Mouse (Mus musculus): ENCODE measurements around the gene Vmn1r1. TPM values are rescaled to one million over a fixed set of nuclear protein-coding genes. Genes with fewer than 3 reads are reported as not detected.
"Not testable (repeated sequence)": the region's sequence is repeated elsewhere in the genome, so short reads cannot be mapped to it uniquely, and the experiment has no call there.

The Vmn1r1 gene
- total and polyA plus RNA-seq, 3 experiments, result not detected

DNA sequence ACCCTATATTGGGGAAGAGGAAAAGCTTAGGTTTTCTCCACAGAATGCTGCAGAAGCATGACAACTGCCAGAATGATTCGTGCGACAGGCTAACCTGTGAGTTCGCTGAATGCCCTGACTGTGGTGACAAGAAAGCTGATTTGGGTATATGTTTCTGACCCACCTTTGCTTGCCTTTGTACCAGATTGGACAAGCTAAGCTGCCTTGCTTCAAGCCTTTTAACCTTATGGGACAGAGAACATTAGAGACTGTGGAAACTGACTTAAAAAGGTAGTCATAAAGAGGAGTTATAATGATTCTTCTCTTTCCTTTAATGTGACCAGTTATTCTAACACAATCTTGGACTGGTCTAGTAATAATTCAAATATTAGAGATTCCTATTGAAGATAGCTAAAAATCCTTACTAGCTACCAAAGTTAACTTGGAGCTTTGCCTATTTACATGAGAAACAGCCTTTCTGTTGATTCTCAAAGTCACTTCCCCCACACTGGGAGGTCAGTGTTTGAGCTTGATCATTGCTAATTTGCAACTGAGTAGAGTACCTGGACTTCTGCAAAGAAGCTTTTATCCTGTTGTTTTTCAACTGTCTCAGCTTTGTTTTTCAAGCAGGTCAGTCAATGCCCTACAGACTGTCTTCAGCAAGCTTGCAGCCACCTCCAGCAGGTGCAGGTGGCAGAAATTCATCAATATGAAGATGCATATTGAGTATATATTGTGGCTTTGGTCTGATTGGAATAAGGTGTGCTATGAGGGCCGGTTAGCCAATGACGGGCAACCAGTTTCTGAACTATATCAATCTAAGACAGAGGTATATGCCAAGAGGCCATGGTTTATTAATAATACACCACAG, 17.4 kb upstream of the Vmn1r1 start:
- Histone ChIP-seq H3K79me2 (replicated peaks; ENCODE audit: control insufficient read depth, extremely low read depth, insufficient read depth, poor library complexity, severe bottlenecking) (no peaks in the 10 kb centered on the region), H3K27me3 (replicated peaks) (no peaks in the 10 kb centered on the region), H3K9me3 (replicated peaks; ENCODE audit: low read length) (no peaks in the 10 kb centered on the region), H3K9ac (ENCODE audit: insufficient read depth, low read depth) (no peak overlapping the region), H3K36me3 (replicated peaks in 1 of 2; ENCODE audit: control insufficient read depth in 1 of 2, insufficient read depth in 1 of 2, low read length in 1 of 2) (no peaks in the 10 kb centered on the region), H3K4me2 (ENCODE audit: insufficient read depth, low read depth, poor library complexity, severe bottlenecking) (no peak overlapping the region), H3K4me3 (replicated peaks in 1 of 3; ENCODE audit: low read depth in 2 of 3, low read length in 2 of 3, poor library complexity in 1 of 3) (no peak overlapping the region), H3K4me1 (ENCODE audit: control insufficient read depth in 1 of 2, insufficient read depth in 2 of 2) (no peaks in the 10 kb centered on the region), H3K27ac (ENCODE audit: insufficient read depth, low read depth) (no peak overlapping the region)
- in situ Hi-C loops (cut with MboI; ENCODE audit: low pct_ligation_motif_present, low pct_unique_long_range_greater_than_20kb, low sequenced_read_pairs) (no loop called here), dilution Hi-C loops (cut with MboI; ENCODE audit: extremely low pct_ligation_motif_present, extremely low pct_unique_long_range_greater_than_20kb, low sequenced_read_pairs) (no loop called here)
- DNase-seq (ENCODE audit: extremely low read depth), result no peak
- no peak for TF ChIP-seq SIN3A (IDR thresholded peaks at IDR 0.05; ENCODE audit: low read length)
- no peak for TF ChIP-seq MYC (IDR thresholded peaks at IDR 0.05; ENCODE audit: low read depth, low read length)
- TF ChIP-seq ETS1 (conservative IDR thresholded peaks at IDR 0.05; ENCODE audit: low read depth, low read length), result no peak
- no peak for TF ChIP-seq MAZ (IDR thresholded peaks at IDR 0.05; ENCODE audit: low read depth, low read length)
- no peak for TF ChIP-seq TCF12 (IDR thresholded peaks at IDR 0.05; ENCODE audit: low read depth, low read length)
- no peak for TF ChIP-seq SMC3 (IDR thresholded peaks at IDR 0.05; ENCODE audit: low read depth, low read length)
- TF ChIP-seq JUN (IDR thresholded peaks at IDR 0.05; ENCODE audit: insufficient read depth, low read depth, low read length), result no peak
- TF ChIP-seq MXI1 (IDR thresholded peaks at IDR 0.05; ENCODE audit: low read depth, low read length), result no peak
- no peak for TF ChIP-seq MEF2A (IDR thresholded peaks at IDR 0.05; ENCODE audit: borderline replicate concordance, low read depth, low read length)

DNA sequence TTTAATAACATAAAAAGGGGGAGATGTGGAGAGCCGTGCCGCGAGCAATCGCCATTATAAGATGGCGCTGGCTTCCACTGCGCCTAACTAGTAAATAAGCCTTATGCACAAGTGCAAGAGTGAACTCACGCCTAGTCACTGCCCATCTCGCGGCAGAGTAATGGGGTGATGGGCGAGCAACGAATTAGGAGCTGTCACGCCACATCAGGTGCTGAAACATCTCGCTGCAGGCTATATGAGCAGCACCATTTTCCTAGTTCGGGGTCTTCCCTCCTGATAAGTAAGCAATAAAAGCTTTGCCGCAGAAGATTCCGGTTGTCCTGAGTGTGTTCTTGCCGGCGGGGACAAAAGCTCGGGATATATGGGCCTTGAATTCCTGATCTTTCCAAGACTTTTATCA, 12.7 kb upstream of the Vmn1r1 start:
- H3K79me2 ChIP-seq (replicated peaks; ENCODE audit: control insufficient read depth, extremely low read depth, insufficient read depth, poor library complexity, severe bottlenecking); H3K27me3 ChIP-seq (replicated peaks); in situ Hi-C loops (cut with MboI; ENCODE audit: low pct_ligation_motif_present, low pct_unique_long_range_greater_than_20kb, low sequenced_read_pairs); H3K4me3 ChIP-seq (replicated peaks in 1 of 3; ENCODE audit: low read depth in 2 of 3, low read length in 2 of 3, poor library complexity in 1 of 3); dilution Hi-C loops (cut with MboI; ENCODE audit: extremely low pct_ligation_motif_present, extremely low pct_unique_long_range_greater_than_20kb, low sequenced_read_pairs); H3K36me3 ChIP-seq (replicated peaks in 1 of 2; ENCODE audit: control insufficient read depth in 1 of 2, insufficient read depth in 1 of 2, low read length in 1 of 2); H3K27ac ChIP-seq (ENCODE audit: insufficient read depth, low read depth); H3K4me1 ChIP-seq (ENCODE audit: control insufficient read depth in 1 of 2, insufficient read depth in 2 of 2); DNase-seq (ENCODE audit: extremely low read depth); H3K9ac ChIP-seq (ENCODE audit: insufficient read depth, low read depth); H3K4me2 ChIP-seq (ENCODE audit: insufficient read depth, low read depth, poor library complexity, severe bottlenecking); H3K9me3 ChIP-seq (replicated peaks; ENCODE audit: low read length): not testable (repeated sequence)

DNA sequence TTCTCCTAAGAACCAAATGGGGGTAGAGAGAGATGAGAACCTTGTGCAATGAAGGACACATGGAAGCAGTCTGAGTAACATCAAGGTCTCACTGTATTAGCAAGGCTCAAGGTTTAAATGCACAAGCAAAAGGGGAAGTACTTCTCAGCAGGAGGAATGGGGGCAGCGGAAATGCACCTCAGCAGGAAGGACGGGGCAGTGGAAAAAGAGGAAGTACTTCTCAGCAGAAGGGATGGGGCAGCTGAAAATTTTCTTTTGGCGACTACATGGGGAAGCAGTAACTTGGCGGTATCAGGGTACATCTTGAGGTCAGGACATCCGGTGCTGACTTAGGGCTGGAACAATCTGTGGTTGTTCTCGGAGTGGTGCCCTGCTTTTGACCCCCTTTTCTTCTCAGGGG, 5.9 kb upstream of the Vmn1r1 start:
- not testable (repeated sequence) for H3K4me3 ChIP-seq (replicated peaks in 1 of 3; ENCODE audit: low read depth in 2 of 3, low read length in 2 of 3, poor library complexity in 1 of 3)

More for the DNA sequence above, 5.9 kb upstream of the Vmn1r1 start:
- dilution Hi-C loops (cut with MboI; ENCODE audit: extremely low pct_ligation_motif_present, extremely low pct_unique_long_range_greater_than_20kb, low sequenced_read_pairs); H3K4me1 ChIP-seq (ENCODE audit: control insufficient read depth in 1 of 2, insufficient read depth in 2 of 2); H3K79me2 ChIP-seq (replicated peaks; ENCODE audit: control insufficient read depth, extremely low read depth, insufficient read depth, poor library complexity, severe bottlenecking); DNase-seq (ENCODE audit: extremely low read depth); in situ Hi-C loops (cut with MboI; ENCODE audit: low pct_ligation_motif_present, low pct_unique_long_range_greater_than_20kb, low sequenced_read_pairs); H3K27me3 ChIP-seq (replicated peaks); H3K36me3 ChIP-seq (replicated peaks in 1 of 2; ENCODE audit: control insufficient read depth in 1 of 2, insufficient read depth in 1 of 2, low read length in 1 of 2); H3K27ac ChIP-seq (ENCODE audit: insufficient read depth, low read depth); H3K9ac ChIP-seq (ENCODE audit: insufficient read depth, low read depth); H3K4me2 ChIP-seq (ENCODE audit: insufficient read depth, low read depth, poor library complexity, severe bottlenecking): not testable (repeated sequence)
- H3K9me3 ChIP-seq (replicated peaks; ENCODE audit: low read length), result peaks cover 21% of the 10 kb centered on the region

Measured in CH12.LX (cell line).